Mouse (Mus musculus): Measurements from ENCODE around the gene Rragc. TPM values are rescaled to one million over a fixed set of nuclear protein-coding genes. Genes with fewer than 3 reads are reported as not detected.
"Not testable (repeated sequence)": the region's sequence is repeated elsewhere in the genome, so short reads cannot be mapped to it uniquely, and the experiment has no call there.

Rragc gene
- polyA plus RNA-seq, 1 experiment from 2014 or later: 34.1 TPM

DNA sequence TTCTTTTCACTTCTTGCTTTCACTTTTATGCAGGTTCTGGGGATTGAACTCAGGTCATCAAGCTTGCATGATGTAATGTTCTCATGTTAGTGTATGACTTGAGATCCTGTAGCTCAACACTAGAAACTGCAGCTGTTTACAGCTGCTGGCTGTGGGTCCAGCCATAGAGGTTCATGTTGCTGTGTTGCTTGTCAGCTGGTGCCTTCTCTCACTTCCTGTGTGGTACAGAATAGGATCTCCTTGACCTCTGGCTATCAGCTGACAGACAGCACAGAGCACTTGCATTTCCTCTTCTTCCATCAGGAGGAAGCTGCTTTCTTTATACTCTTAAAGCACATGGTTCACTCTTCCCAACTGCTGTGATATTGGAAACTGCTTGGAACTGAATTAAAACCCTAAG, 10.7 kb downstream of the Rragc start:
- Histone ChIP-seq H3K4me3 (no peak overlapping the region), H3K9me3 (no peaks in the 10 kb centered on the region), H3K27ac (replicated peaks) (no peak overlapping the region), H3K36me3 (replicated peaks) (peaks cover 96% of the 10 kb centered on the region), H3K27me3 (replicated peaks; ENCODE audit: low read depth, poor library complexity, severe bottlenecking) (no peaks in the 10 kb centered on the region), H3K4me1 (no peaks in the 10 kb centered on the region)
- no peak for DNase-seq (ENCODE audit: low spot score)

DNA sequence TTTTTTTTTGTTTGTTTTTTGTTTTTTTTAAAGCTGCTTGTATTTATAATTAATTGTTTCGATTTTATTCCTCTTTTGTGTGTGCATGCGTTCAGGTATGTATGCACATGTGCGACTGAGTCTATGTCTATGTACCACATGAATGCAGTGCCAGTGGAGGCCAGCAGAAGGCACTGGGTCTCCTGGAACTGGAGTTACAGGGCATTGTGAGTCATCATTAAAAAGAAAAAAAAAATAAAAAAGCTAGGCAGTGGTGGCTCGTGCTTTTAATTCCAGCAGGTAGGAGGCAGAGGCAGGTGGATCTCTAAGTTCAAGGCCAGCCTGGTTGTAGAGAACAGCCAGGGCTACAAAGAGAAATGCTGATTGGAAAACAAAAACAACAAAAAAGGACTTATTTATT, 12.7 kb downstream of the Rragc start:
- Histone ChIP-seq H3K9me3 (no peaks in the 10 kb centered on the region), H3K4me3 (no peak overlapping the region), H3K36me3 (replicated peaks) (peaks cover 90% of the 10 kb centered on the region), H3K27ac (replicated peaks) (no peak overlapping the region), H3K27me3 (replicated peaks; ENCODE audit: low read depth, poor library complexity, severe bottlenecking) (no peaks in the 10 kb centered on the region), H3K4me1 (no peaks in the 10 kb centered on the region)
- WGBS: 92% methylated on average over 4 of the region's 4 CpGs
- DNase-seq (ENCODE audit: low spot score): no peak

DNA sequence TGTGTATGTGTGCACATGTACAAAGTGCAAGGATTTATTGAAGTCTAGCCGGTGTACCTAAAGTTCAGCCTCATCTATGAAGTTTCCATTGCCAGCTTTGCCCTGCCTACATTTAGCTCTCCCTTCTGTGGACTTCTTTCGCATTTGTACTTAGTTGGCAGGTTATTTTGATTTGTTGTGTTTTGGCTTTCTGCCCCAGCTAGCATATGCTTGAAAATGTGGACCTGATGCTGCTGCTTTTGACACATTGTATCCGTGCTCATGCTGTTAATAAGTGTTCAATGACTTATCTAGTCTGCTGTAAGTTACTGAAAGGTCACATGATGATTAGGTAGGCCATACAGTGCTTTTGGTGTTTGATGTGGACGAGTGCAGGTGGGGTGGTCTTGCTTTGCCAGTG, 17.1 kb downstream of the Rragc start:
- no peak overlapping the region for H3K27ac ChIP-seq (replicated peaks)
- no peak for DNase-seq (ENCODE audit: low spot score)
- no peaks in the 10 kb centered on the region for H3K9me3 ChIP-seq
- 93% methylated on average over 4 of the region's 4 CpGs for WGBS
- no peak overlapping the region for H3K4me3 ChIP-seq
- H3K36me3 ChIP-seq (replicated peaks): peaks cover 73% of the 10 kb centered on the region
- no peaks in the 10 kb centered on the region for H3K27me3 ChIP-seq (replicated peaks; ENCODE audit: low read depth, poor library complexity, severe bottlenecking)
- no peaks in the 10 kb centered on the region for H3K4me1 ChIP-seq

DNA sequence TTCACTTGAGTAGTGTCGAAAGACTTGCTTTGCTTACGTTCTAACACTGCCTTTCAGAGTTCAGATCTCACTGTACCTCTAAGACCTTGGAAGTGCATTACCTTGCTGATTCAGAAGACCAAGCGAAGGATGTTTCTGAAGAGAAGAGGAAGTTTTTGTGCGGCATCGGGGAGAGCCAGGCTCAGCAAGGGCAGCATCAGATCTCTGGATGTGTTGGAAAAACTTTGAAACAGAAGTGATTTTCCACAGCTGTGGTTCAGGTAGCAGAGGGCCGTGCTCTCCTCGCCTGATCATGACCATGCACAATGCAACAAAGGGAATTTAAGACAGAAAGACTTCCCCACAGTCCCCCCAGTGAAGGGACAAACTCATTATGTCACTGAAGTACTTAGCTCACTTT, 18.8 kb downstream of the Rragc start:
- 93% methylated on average over 7 of the region's 7 CpGs for WGBS
- H3K9me3 ChIP-seq: no peaks in the 10 kb centered on the region

DNA sequence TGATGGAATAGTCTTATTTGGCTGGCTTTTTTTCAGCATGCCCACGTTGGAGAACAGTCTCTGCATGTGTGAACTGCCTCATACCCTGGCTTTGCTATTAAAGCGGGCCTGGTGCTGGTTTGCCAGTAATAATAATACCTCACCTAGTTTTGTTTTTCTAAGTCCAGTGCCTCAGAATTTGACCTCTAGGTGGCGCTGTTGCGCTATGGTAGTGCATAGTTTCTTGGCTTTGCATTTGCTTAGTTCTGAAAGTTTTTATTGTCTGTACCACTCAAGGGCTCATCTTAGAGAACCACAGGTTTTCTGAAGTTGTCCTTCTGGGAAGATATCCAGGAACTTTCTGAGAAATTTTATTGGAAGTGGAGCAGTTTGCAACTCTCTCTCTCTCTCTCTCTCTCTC, 22.6 kb downstream of the Rragc start:
- Histone ChIP-seq H3K4me1 (no peaks in the 10 kb centered on the region), H3K9me3 (no peaks in the 10 kb centered on the region), H3K27ac (replicated peaks) (no peak overlapping the region), H3K27me3 (replicated peaks; ENCODE audit: low read depth, poor library complexity, severe bottlenecking) (no peaks in the 10 kb centered on the region), H3K36me3 (replicated peaks) (peaks cover 25% of the 10 kb centered on the region), H3K4me3 (no peak overlapping the region)
- whole genome bisulfite sequencing: 8% methylated on average over 4 of the region's 4 CpGs
- DNase-seq (ENCODE audit: low spot score): peak; percentile 78

More for the DNA sequence above, 18.8 kb downstream of the Rragc start:
- peaks cover 56% of the 10 kb centered on the region for H3K36me3 ChIP-seq (replicated peaks)
- no peak overlapping the region for H3K27ac ChIP-seq (replicated peaks)
- H3K4me3 ChIP-seq: no peak overlapping the region
- H3K27me3 ChIP-seq (replicated peaks; ENCODE audit: low read depth, poor library complexity, severe bottlenecking): no peaks in the 10 kb centered on the region
- DNase-seq (ENCODE audit: low spot score): no peak
- no peaks in the 10 kb centered on the region for H3K4me1 ChIP-seq

DNA sequence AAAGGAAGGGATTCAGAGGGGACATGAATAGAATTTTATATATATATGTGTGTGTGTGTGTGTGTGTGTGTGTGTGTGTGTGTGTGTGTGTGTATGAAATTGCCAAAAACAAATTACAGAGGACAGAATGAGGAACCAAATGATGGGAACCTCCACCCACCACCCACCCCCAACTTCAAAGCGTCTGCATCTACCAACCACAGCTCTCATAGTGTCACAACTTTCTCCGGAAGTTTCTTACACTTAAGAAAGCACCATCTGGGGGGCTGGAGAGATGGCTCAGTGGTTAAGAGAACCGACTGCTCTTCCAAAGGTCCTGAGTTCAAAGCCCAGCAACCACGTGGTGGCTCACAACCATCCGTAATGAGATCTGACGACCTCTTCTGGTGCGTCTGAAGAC, 23.6 kb downstream of the Rragc start:
- WGBS: 82% methylated on average over 7 of the region's 7 CpGs

DNA sequence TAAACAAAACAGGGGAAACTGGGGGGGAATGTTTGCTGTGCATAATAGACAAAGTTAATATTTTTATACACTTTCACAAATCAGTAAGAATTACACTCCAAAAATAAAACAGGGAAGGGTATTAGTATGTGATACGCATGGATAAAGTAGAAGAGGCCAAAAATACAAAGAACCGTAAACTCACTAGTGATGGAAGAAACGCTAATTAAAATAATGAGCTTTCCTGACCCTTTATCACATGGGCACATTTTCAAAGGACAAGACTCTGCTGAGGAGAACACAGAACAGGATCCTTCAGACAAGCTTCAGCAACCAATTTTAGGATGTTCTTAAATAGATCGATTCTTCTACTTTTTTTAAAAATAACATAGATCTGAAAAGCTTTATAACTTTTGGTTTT, 29.5 kb downstream of the Rragc start:
- Histone ChIP-seq H3K27ac (replicated peaks) (no peak overlapping the region), H3K27me3 (replicated peaks; ENCODE audit: low read depth, poor library complexity, severe bottlenecking) (peaks cover 20% of the 10 kb centered on the region), H3K36me3 (replicated peaks) (no peaks in the 10 kb centered on the region), H3K9me3 (no peaks in the 10 kb centered on the region), H3K4me1 (peaks cover 5% of the 10 kb centered on the region; the same call in 1 of the 2 replicates), H3K4me3 (no peak overlapping the region)
- DNase-seq (ENCODE audit: low spot score): no peak
- WGBS: 85% methylated on average over 4 of the region's 4 CpGs

More for the DNA sequence above, 23.6 kb downstream of the Rragc start:
- H3K4me3 ChIP-seq; H3K4me1 ChIP-seq; H3K27ac ChIP-seq (replicated peaks); H3K27me3 ChIP-seq (replicated peaks; ENCODE audit: low read depth, poor library complexity, severe bottlenecking); DNase-seq (ENCODE audit: low spot score); H3K9me3 ChIP-seq: not testable (repeated sequence)
- peaks cover 15% of the 10 kb centered on the region for H3K36me3 ChIP-seq (replicated peaks)

DNA sequence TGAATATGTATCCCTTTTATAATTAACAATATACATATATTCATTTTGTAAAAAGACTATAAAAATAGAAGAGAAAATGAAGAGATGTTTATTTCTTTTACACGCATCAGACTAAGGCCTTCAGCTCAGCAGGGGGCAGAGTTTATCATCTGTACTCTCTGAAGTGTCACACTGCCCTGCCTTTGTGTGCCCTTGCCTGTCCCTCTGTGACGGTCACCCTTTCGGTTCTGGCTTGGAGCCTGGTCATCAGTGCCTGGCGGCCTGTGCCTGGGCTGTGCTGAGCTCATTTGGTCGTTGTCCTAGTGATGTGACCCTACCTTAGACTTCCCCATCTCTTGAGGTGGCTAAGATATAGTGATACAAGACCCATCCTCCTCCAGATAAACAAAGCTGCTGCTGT, 29.9 kb downstream of the Rragc start:
- WGBS: 66% methylated on average over 5 of the region's 5 CpGs
- H3K9me3 ChIP-seq: no peaks in the 10 kb centered on the region
- no peaks in the 10 kb centered on the region for H3K36me3 ChIP-seq (replicated peaks)
- H3K27me3 ChIP-seq (replicated peaks; ENCODE audit: low read depth, poor library complexity, severe bottlenecking): peaks cover 23% of the 10 kb centered on the region
- H3K4me1 ChIP-seq: peaks cover 5% of the 10 kb centered on the region; the same call in 1 of the 2 replicates
- DNase-seq (ENCODE audit: low spot score): no peak
- H3K27ac ChIP-seq (replicated peaks): no peak overlapping the region
- H3K4me3 ChIP-seq: no peak overlapping the region

DNA sequence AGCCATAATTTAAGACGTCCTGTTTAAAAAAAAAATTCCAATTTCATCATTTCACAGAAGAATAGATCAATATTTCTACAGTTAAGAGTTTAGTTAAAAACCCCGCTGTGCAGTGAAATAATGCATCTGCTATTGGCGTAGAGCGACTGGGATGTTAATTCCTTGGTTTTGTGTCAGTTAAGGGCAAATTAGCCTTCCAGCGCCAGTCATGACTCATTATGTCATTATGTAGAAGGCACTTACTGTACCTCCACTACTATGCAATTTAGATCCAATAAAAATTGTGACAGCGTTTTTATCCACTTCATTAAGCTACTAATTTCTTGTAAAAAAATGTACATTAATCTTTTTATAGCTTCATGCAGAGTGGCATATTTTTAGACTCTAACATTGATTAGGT, 31.7 kb downstream of the Rragc start:
- no peak for DNase-seq (ENCODE audit: low spot score)
- H3K36me3 ChIP-seq (replicated peaks): no peaks in the 10 kb centered on the region
- H3K27ac ChIP-seq (replicated peaks): no peak overlapping the region
- peaks cover 5% of the 10 kb centered on the region; the same call in 1 of the 2 replicates for H3K4me1 ChIP-seq
- H3K4me3 ChIP-seq: no peak overlapping the region
- H3K27me3 ChIP-seq (replicated peaks; ENCODE audit: low read depth, poor library complexity, severe bottlenecking): peaks cover 34% of the 10 kb centered on the region
- H3K9me3 ChIP-seq: no peaks in the 10 kb centered on the region
- 89% methylated on average over 6 of the region's 6 CpGs for WGBS

DNA sequence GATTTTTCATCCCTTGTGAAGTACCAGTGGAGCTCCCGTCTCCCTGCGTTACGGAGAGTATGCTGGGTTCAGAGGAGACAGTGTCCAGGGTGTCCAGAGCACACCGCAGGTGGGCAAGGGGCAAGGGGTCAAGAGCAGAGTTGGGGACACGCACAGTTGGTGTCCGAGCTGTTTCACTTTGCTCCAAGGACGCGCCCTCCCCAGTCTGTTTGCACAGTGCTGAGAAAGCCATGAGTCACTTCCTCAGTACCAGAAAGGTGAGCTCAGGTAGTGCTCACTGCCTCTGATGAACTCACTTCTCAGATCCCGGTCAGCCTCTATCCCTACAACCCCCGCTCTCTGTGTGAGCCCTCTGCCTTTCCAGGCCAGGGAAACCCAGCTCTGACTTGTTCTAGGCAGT, 32.4 kb downstream of the Rragc start:
- Histone ChIP-seq H3K27me3 (replicated peaks; ENCODE audit: low read depth, poor library complexity, severe bottlenecking) (peaks cover 36% of the 10 kb centered on the region), H3K36me3 (replicated peaks) (no peaks in the 10 kb centered on the region), H3K27ac (replicated peaks) (no peak overlapping the region), H3K4me3 (no peak overlapping the region), H3K4me1 (peaks cover 5% of the 10 kb centered on the region; the same call in 1 of the 2 replicates), H3K9me3 (no peaks in the 10 kb centered on the region)
- DNase-seq (ENCODE audit: low spot score): no peak
- WGBS: 70% methylated on average over 10 of the region's 10 CpGs

DNA sequence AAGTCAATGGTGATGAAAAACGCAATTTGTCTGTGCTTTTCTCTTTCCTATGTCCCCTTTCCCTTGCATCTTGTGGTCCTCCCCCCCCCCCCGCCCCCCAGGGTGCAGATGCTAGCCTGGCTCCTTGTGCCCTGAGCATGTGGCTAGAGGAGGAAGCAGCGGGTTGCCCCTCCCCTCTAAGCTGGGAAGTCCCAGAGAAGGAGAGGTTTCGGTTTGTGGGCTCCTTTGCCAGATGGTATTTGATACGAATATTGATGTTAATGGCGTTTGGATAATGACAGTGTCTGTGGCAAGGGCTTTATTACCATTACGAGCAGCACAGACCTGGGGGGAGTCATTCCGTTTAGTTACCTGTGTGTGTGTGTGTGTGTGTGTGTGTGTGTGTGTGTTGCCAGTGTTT, 34.8 kb downstream of the Rragc start:
- Histone ChIP-seq H3K27ac (replicated peaks) (no peak overlapping the region), H3K4me1 (peaks cover 13% of the 10 kb centered on the region)
- WGBS: 52% methylated on average over 8 of the region's 8 CpGs

DNA sequence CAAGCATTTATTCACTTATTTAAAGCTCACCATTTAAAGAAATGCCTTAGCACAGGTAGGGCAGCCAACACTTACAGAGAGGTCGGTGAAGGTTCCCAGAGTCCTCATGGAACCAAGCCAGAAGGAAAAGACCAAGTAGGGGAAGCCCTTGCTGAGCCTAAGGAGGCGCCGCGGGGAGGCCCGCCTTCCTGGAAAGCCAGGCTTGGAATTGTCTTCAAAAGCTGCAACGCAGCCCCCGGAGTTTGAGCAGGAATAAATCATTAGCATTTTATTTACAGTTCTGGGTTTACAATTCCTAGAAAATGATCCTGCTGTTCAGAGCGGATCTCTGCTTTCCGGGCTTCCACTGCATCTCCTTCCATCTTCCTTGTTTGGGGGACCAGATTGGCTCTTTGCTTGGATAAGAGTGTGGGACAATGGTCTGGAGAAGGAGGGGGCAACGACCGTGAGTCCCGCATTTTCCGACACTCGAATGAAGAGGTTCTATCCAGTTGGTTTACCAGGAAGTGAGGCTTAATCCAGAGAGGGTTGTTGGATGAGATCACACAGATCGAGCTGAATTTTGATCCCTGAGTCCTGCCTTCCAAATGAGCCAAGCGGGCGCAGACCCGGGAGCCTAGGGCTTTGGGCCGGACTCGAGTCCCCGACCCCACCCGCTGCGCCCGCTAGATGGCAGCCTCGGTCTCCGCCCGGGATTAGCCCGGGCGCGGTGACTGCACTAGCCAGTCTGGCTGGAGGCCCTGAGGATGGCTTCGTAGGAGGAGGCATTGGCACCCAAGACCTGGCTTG, 39.7 kb downstream of the Rragc start:
- H3K27me3 ChIP-seq (replicated peaks; ENCODE audit: low read depth, poor library complexity, severe bottlenecking): peaks cover 68% of the 10 kb centered on the region
- H3K4me1 ChIP-seq: peaks cover 21% of the 10 kb centered on the region
- H3K27ac ChIP-seq (replicated peaks): no peak overlapping the region
- H3K4me3 ChIP-seq: peak overlapping the region; percentile 45
- 9% methylated on average over 31 of the region's 31 CpGs for WGBS
- DNase-seq (ENCODE audit: low spot score): peak; percentile 91
- no peaks in the 10 kb centered on the region for H3K36me3 ChIP-seq (replicated peaks)
- no peaks in the 10 kb centered on the region for H3K9me3 ChIP-seq

More for the DNA sequence above, 34.8 kb downstream of the Rragc start:
- no peak for DNase-seq (ENCODE audit: low spot score)
- no peak overlapping the region for H3K4me3 ChIP-seq
- H3K27me3 ChIP-seq (replicated peaks; ENCODE audit: low read depth, poor library complexity, severe bottlenecking): peaks cover 55% of the 10 kb centered on the region
- H3K9me3 ChIP-seq: no peaks in the 10 kb centered on the region
- no peaks in the 10 kb centered on the region for H3K36me3 ChIP-seq (replicated peaks)

DNA sequence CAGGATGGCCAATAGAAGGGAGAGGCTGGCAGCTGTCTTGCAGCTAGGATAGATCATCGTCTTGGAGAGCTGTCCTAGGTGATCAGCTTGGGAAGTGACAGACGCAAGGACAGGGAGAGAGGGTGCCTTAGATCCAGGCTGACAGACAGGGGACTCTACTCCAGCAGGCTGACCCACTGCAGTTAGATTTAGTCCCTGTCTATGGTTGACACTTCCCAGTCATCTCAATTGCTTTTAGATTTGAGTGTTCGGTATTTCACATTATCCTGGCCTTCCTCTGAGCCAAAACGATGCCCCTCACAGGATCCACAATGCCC, 40.2 kb downstream of the Rragc start:
- DNase-seq (ENCODE audit: low spot score): no peak
- Histone ChIP-seq H3K36me3 (replicated peaks) (no peaks in the 10 kb centered on the region), H3K4me3 (peak overlapping the region; percentile 45), H3K27me3 (replicated peaks; ENCODE audit: low read depth, poor library complexity, severe bottlenecking) (peaks cover 63% of the 10 kb centered on the region), H3K4me1 (peaks cover 21% of the 10 kb centered on the region), H3K9me3 (no peaks in the 10 kb centered on the region), H3K27ac (replicated peaks) (no peak overlapping the region)
- 52% methylated on average over 4 of the region's 4 CpGs for WGBS

All from embryonic facial prominence, embryonic 10.5 days (tissue).